Comparison of ENCODE assay signal across 11 mouse cellular contexts in the genomic region with DNA sequence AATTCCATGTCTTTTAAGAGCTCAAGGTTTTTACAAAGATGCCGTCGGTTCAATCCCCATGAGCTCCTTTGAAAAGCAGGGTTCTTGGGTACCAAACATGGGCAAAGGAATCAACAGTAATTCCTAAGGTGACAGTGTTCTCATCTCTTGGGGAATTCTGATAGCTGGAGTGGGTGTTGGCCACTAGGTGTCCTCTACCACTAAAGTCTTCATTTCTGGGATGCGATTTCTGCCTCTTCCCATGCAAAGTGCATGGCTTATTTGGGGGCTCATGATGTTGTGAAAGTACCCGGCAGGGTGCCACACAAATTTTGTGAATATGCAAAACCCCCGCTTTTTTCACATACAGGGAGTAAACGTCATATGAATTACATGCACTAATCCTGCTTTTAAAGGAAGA. TPM values are rescaled to one million over a fixed set of nuclear protein-coding genes. Genes with fewer than 3 reads are reported as not detected.
DNase-seq lines count a peak whose midpoint lies in the region; ATAC-seq and TF ChIP-seq lines count a peak whose summit lies in the region.
"Had no signal": no experiment of that assay in that cellular context is flagged by ENCODE, and none has a peak within 500 bp of the region (broad histone marks: within the 10 kb centered on the region; RNA-seq: fewer than 3 reads in every experiment).

No protein-coding gene starts in this region.

- H3K4me1 ChIP-seq in E14TG2a.4 (replicated peaks; ENCODE audit: low read depth, low read length): no peaks in the 10 kb centered on the region
- no peaks in the 10 kb centered on the region for H3K4me1 ChIP-seq in thymus, adult 2 months (replicated peaks; ENCODE audit: control insufficient read depth, insufficient read depth, low read length)
- H3K4me1 ChIP-seq: limb, embryonic 15.5 days had no signal

- no peak for TF ChIP-seq POLR2A in thymus, adult 2 months (IDR thresholded peaks at IDR 0.05; ENCODE audit: control insufficient read depth, extremely low read depth, insufficient read depth, low read length, poor library complexity)

- no peak for DNase-seq in cerebellum, adult 11-12 months
- DNase-seq in layer of hippocampus, adult 11-12 months (ENCODE audit: low spot score): peak; percentile 29
- no peak for DNase-seq in layer of hippocampus, adult 9-11 months
- DNase-seq in cerebellum, postnatal 36 days: peak; percentile 48 to 53
- no peak for DNase-seq in spleen, postnatal 4 days (ENCODE audit: low spot score in 2 of 2)
- no peak for DNase-seq in thymus, adult 2 months
- DNase-seq: B cell, adult 2 months had no signal

- TF ChIP-seq CTCF in E14TG2a.4 (conservative IDR thresholded peaks at IDR 0.05; ENCODE audit: low read length): peak; percentile 30
- no peak for TF ChIP-seq CTCF in thymus, adult 2 months (IDR thresholded peaks at IDR 0.05; ENCODE audit: borderline replicate concordance, control insufficient read depth, extremely low read depth, insufficient read depth, low read length, poor library complexity)

- ATAC-seq in cerebellum, adult (ENCODE audit: insufficient number of reproducible peaks, low FRiP score, low TSS enrichment): peak; percentile 58; the same call in 1 of the 2 replicates

- no peak overlapping the region for H3K27ac ChIP-seq in thymus, adult 2 months (ENCODE audit: control insufficient read depth, insufficient read depth, low read length)
- H3K27ac ChIP-seq: hindbrain, embryonic 12.5 days; limb, embryonic 15.5 days had no signal

- H3K27me3 ChIP-seq in E14TG2a.4 (ENCODE audit: insufficient read depth, low read length): 0 out of 2 replicates have a peak, but pooled peaks cover 8% of the 10 kb centered on the region
- no peaks in the 10 kb centered on the region for H3K27me3 ChIP-seq in thymus, adult 2 months (ENCODE audit: control insufficient read depth, insufficient read depth, low read length)

- H3K4me3 ChIP-seq in E14TG2a.4 (replicated peaks; ENCODE audit: low read length): no peak overlapping the region
- no peak overlapping the region for H3K4me3 ChIP-seq in thymus, adult 2 months (ENCODE audit: control insufficient read depth, insufficient read depth, low read length)
- H3K4me3 ChIP-seq: hindbrain, embryonic 12.5 days; limb, embryonic 15.5 days had no signal

- H3K9me3 ChIP-seq in E14TG2a.4 (ENCODE audit: low read length): no peaks in the 10 kb centered on the region
- H3K9me3 ChIP-seq: hindbrain, embryonic 12.5 days; limb, embryonic 15.5 days had no signal

- H3K36me3 ChIP-seq in E14TG2a.4 (ENCODE audit: insufficient read depth, low read length): no peaks in the 10 kb centered on the region
- no peaks in the 10 kb centered on the region for H3K36me3 ChIP-seq in thymus, adult 2 months (ENCODE audit: control insufficient read depth, insufficient read depth, low read length)
- H3K36me3 ChIP-seq: hindbrain, embryonic 12.5 days; limb, embryonic 15.5 days had no signal

- 58% methylated on average over 6 of the region's 6 CpGs for WGBS in thymus, adult 2 months

RNA-seq across cellular contexts. Expression of gene Sec61a1, which starts 46.3 kb away (rescaled TPM):
- polyA plus RNA-seq in thymus, adult 2 months (2012; rRNA removed): 287 and 301 TPM in 2 replicates

Comparison
In these comparisons a context has a peak if more than half of its experiments do, and no peak if none do; other contexts are left out.
1. DNase-seq: peak in layer of hippocampus, adult 11-12 months (single experiment) and cerebellum, postnatal 36 days (2 of 2); none in cerebellum, adult 11-12 months (single experiment), layer of hippocampus, adult 9-11 months (single experiment), spleen, postnatal 4 days (0 of 2) and thymus, adult 2 months (single experiment).